Mouse (Mus musculus): ENCODE measurements around the gene Trim26. TPM values are rescaled to one million over a fixed set of nuclear protein-coding genes. Genes with fewer than 3 reads are reported as not detected.
A peak's percentile ranks its signal among the peaks of the same experiment; 100 is the strongest.
"Not testable (repeated sequence)": the region's sequence is repeated elsewhere in the genome, so short reads cannot be mapped to it uniquely, and the experiment has no call there.

Trim26 gene
- 29.7 and 35.3 TPM in 2 replicates for polyA plus RNA-seq (2015; fragmentation: Nextera tagmentation; extraction: Ambion mirVana)

GRCm38 (mm10) chr17:36836874-36837647, at the start of gene Trim26:
Trim26 (plus strand) TSS chr17:36837134.
- ATAC-seq: peak; percentile 98

DNA sequence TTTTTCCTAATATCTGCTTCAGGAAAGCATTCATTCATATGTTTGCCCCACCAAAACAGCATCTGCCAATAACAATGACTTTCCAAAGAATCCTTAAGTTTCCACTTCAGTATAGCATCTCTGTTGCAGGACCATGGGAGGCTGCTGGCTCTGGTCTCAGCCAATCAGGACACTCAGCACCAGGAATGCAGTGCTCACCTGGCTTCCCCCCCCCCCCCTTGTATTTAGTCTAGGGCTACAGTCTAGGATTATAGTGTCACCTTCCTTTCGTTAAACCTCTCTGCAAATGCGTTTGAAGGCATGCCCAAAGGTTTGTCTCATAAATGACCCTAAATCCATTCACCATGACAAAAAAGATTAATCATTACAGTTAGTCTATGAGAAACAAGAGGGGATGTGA, 48.6 kb upstream of the Trim26 start:
- H3K4me1 ChIP-seq (ENCODE audit: insufficient read depth, low read depth, low read length): no peaks in the 10 kb centered on the region
- H3K36me3 ChIP-seq (ENCODE audit: insufficient read depth, low read length): no peaks in the 10 kb centered on the region
- H3K27me3 ChIP-seq (replicated peaks; ENCODE audit: insufficient read depth, low read length): no peaks in the 10 kb centered on the region
- H3K27ac ChIP-seq (ENCODE audit: low read length): no peak overlapping the region
- no peak overlapping the region for H3K9ac ChIP-seq (replicated peaks; ENCODE audit: low read depth)
- DNase-seq (ENCODE audit: low spot score) (no peak), ATAC-seq (no peak)
- H3K4me3 ChIP-seq (ENCODE audit: low read depth, low read length): no peak overlapping the region
- TF ChIP-seq EP300 (IDR thresholded peaks at IDR 0.05): no peak
- no peak for TF ChIP-seq CTCF (IDR thresholded peaks at IDR 0.05)
- H3K4me2 ChIP-seq (replicated peaks; ENCODE audit: low read depth, low read length): no peak overlapping the region
- no peaks in the 10 kb centered on the region for H3K9me3 ChIP-seq (ENCODE audit: low read length)
- WGBS: 74% methylated on average over 2 of the region's 2 CpGs

More at GRCm38 (mm10) chr17:36836874-36837647, at the start of gene Trim26:
- Histone ChIP-seq H3K4me1 (ENCODE audit: insufficient read depth, low read depth, low read length) (peaks cover 4% of the 10 kb centered on the region; the same call in 1 of the 2 replicates), H3K9ac (replicated peaks; ENCODE audit: low read depth) (peak within 1 kb of the TSS; percentile 74), H3K4me3 (ENCODE audit: low read depth, low read length) (peak within 1 kb of the TSS; percentile 75), H3K27me3 (replicated peaks; ENCODE audit: insufficient read depth, low read length) (no peaks in the 10 kb centered on the region), H3K9me3 (ENCODE audit: low read length) (no peaks in the 10 kb centered on the region), H3K36me3 (ENCODE audit: insufficient read depth, low read length) (no peaks in the 10 kb centered on the region), H3K27ac (ENCODE audit: low read length) (peak within 1 kb of the TSS; percentile 98), H3K4me2 (replicated peaks; ENCODE audit: low read depth, low read length) (peak within 1 kb of the TSS; percentile 66)
- DNase-seq (ENCODE audit: low spot score): peak; percentile 99
- no peak for TF ChIP-seq EP300 (IDR thresholded peaks at IDR 0.05)
- no peak for TF ChIP-seq CTCF (IDR thresholded peaks at IDR 0.05)
- WGBS: under 1% methylated on average over 55 of the region's 58 CpGs

DNA sequence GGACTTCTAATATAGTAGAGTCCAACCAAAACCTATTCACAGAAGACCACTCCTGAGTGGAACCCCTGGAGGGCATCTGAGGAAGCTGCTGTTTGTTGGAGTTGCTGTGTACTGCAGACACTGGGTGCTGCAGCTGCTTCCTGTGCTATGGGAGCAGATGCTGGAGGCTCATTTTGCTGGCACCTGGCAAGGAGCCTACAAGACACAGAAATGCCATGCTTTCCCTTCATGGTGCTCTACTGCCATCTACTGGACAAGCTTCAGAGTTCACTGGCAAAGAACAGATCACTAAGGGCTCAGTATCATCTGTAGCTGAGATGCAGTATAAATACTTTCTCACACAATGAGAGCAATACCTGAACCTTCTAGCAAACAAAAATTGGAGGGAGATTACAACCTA, 48.1 kb upstream of the Trim26 start:
- not testable (repeated sequence) for H3K4me1 ChIP-seq (ENCODE audit: insufficient read depth, low read depth, low read length); H3K4me3 ChIP-seq (ENCODE audit: low read depth, low read length); H3K9ac ChIP-seq (replicated peaks; ENCODE audit: low read depth); H3K36me3 ChIP-seq (ENCODE audit: insufficient read depth, low read length); H3K4me2 ChIP-seq (replicated peaks; ENCODE audit: low read depth, low read length); H3K9me3 ChIP-seq (ENCODE audit: low read length); H3K27ac ChIP-seq (ENCODE audit: low read length); H3K27me3 ChIP-seq (replicated peaks; ENCODE audit: insufficient read depth, low read length)
- ATAC-seq (peak; percentile 40; the same call in 1 of the 2 replicates), DNase-seq (ENCODE audit: low spot score) (peak; percentile 84)
- peak; percentile 84 for TF ChIP-seq CTCF (IDR thresholded peaks at IDR 0.05)

DNA sequence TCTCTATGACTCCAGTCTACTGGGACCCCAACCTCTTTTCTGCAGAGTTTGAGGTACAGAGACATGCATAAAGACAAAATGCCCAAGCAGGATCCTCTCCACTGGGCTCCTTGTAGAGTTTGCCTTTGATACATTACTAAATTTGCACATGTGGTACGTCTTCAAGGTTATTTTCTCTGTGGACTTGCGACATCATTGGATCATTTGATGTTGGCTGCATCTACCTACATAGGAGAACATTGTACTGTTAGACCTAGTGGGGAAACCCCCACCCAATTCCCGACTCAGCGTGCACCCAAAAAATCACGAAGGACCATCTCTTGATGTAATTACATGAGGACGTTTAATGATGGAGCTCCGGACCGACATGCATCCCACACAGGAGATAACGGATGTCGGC, 37.4 kb upstream of the Trim26 start:
- Histone ChIP-seq H3K9me3 (ENCODE audit: low read length) (no peaks in the 10 kb centered on the region), H3K9ac (replicated peaks; ENCODE audit: low read depth) (no peak overlapping the region), H3K4me3 (ENCODE audit: low read depth, low read length) (no peak overlapping the region), H3K27ac (ENCODE audit: low read length) (no peak overlapping the region), H3K27me3 (replicated peaks; ENCODE audit: insufficient read depth, low read length) (no peaks in the 10 kb centered on the region), H3K36me3 (ENCODE audit: insufficient read depth, low read length) (no peaks in the 10 kb centered on the region), H3K4me2 (replicated peaks; ENCODE audit: low read depth, low read length) (no peak overlapping the region), H3K4me1 (ENCODE audit: insufficient read depth, low read depth, low read length) (no peaks in the 10 kb centered on the region)
- ATAC-seq (no peak), DNase-seq (ENCODE audit: low spot score) (no peak)
- WGBS: 61% methylated on average over 10 of the region's 10 CpGs
- TF ChIP-seq CTCF (IDR thresholded peaks at IDR 0.05) (no peak), EP300 (IDR thresholded peaks at IDR 0.05) (no peak)

DNA sequence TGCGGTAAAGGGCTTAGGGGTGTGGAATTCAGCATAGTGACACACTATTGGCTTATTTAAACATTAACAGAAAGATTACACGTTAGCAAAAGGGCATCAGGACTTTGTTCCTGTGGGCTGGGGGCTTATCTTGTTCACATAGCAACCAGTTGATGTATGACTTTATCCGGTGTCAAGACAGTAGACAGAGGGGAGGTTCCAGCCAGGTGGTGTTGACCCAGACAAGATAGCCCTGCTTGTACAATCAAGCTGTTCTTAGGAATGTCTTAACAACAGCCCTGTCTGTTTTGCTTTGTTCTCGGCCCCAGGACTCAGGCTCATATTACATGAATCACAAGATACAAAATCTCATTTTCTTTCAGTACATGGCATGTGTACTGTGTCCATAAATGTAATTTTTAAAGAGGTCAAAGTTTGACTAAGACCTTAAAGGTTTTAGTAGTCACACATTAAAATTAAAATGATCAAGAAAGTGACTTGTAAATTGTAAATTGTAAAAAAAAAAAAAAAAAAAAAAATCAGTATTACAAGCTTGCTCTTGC, 36.9 kb upstream of the Trim26 start:
- not testable (repeated sequence) for DNase-seq (ENCODE audit: low spot score); ATAC-seq; H3K4me1 ChIP-seq (ENCODE audit: insufficient read depth, low read depth, low read length); H3K27ac ChIP-seq (ENCODE audit: low read length); H3K4me3 ChIP-seq (ENCODE audit: low read depth, low read length); H3K4me2 ChIP-seq (replicated peaks; ENCODE audit: low read depth, low read length); H3K9ac ChIP-seq (replicated peaks; ENCODE audit: low read depth); H3K27me3 ChIP-seq (replicated peaks; ENCODE audit: insufficient read depth, low read length); H3K9me3 ChIP-seq (ENCODE audit: low read length); H3K36me3 ChIP-seq (ENCODE audit: insufficient read depth, low read length)
- 13% methylated on average over 4 of the region's 4 CpGs for WGBS

DNA sequence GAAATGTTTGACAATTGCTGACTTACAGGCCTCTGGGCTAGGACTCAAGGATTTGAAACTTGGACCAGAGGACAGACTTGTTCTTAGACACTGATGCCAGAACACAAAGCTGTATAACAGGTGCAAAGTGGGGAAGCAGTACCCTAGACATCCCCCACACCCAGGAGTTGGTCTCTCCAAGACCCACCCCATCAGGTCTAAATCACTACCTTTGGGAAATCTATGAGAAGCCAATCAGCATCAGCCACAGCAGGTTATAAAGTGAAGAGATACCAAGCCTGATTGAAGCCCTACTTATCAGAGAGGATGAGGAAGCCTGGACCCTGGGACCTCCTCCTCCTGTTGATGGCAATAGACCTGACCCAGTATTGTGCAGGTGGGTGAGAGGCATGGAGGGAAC, 25.1 kb upstream of the Trim26 start, which contains the start of gene H2-M10.6:
Gene H2-M10.6, plus strand, starts transcription at position 301 of the 400 bp plus-strand sequence.
- Histone ChIP-seq H3K27ac (ENCODE audit: low read length) (no peak within 1 kb of the TSS), H3K4me1 (ENCODE audit: insufficient read depth, low read depth, low read length) (no peaks in the 10 kb centered on the region), H3K9me3 (ENCODE audit: low read length) (no peaks in the 10 kb centered on the region), H3K4me3 (ENCODE audit: low read depth, low read length) (no peak within 1 kb of the TSS), H3K9ac (replicated peaks; ENCODE audit: low read depth) (no peak within 1 kb of the TSS), H3K27me3 (replicated peaks; ENCODE audit: insufficient read depth, low read length) (no peaks in the 10 kb centered on the region), H3K4me2 (replicated peaks; ENCODE audit: low read depth, low read length) (no peak within 1 kb of the TSS), H3K36me3 (ENCODE audit: insufficient read depth, low read length) (no peaks in the 10 kb centered on the region)
- no peak for DNase-seq (ENCODE audit: low spot score)
- ATAC-seq: no peak
- no peak for TF ChIP-seq CTCF (IDR thresholded peaks at IDR 0.05)
- TF ChIP-seq EP300 (IDR thresholded peaks at IDR 0.05): no peak

All from lung, postnatal 0 days (tissue).